Mouse (Mus musculus) T-helper 2 cell (primary cell): ENCODE data around the gene Nf2.

Experiments used
- in situ Hi-C: fragments of 300-600 bp; cut with MboI, MseI; formaldehyde crosslinking; loops from one replicate; pipeline ENCODE4 v1.15.1; 2025; ENCODE audit warnings: high pct_unique_total_duplicates

Gene Nf2

DNA sequence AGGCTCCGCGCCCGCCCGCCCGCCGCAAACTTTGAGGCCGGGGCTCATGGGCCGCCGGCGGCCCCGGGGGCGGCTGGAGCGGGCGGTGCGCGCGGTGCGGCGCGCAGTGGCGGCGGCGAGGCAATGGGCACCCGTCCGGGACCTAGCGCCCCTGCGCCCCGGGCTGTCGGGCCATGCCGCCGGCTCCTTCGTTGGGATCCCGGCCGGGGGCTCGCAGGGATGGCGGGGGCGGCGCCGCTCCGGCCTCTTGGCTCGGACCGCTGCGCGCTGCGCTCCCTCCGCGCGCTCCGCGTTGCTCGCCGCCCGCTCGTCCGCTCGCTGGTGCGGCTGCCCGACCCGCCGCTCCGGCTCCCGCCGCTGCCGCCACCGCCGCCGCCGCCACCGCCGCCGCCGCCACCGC lies 102.6 kb downstream of the Nf2 start, which contains the start of gene Cabp7:
TSS of gene Cabp7 (minus strand) at position 46 of the 400 bp plus-strand sequence.
- in situ Hi-C loops: no loop called here

DNA sequence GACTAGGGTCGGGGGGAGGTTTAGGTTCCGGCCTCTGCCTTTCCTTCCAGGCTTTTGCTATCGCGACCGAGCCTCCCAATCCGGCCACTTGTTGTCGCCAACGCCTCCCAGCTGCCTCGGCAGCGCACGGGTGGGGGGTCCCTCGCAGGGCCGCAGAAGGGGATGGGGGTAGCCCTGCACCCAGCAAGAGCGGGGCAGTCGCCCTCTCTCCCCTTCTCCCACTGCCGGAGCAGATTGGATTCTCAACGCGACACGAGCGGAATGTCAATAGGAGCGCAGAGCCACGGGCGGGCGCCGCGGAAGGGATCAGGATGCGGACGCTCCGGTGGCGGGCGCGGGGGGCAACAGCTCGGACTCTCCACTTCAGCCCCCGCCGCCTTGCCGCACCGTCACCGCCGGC lies 103.4 kb downstream of the Nf2 start:
- in situ Hi-C loops: no loop called here

DNA sequence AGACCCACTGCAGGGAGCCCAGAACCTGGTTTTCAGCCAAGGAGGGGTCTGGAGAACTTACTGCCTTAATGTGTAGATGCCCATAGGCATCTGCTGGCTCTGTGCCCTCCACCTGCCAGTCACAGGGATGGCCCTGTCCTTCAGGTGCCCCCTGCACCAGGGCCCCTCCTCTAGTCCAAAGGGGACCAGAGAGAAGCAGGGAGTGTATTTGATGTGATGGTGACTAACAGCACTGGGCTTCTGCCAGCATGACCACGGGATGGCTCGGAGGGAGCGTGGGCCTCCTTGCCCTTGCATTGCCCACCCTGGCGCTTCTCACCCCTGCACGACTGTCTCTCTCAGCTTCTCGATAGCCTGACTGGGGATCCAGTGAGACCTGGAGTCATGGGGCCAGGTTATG lies 104.6 kb downstream of the Nf2 start:
- in situ Hi-C loops: no loop called here

DNA sequence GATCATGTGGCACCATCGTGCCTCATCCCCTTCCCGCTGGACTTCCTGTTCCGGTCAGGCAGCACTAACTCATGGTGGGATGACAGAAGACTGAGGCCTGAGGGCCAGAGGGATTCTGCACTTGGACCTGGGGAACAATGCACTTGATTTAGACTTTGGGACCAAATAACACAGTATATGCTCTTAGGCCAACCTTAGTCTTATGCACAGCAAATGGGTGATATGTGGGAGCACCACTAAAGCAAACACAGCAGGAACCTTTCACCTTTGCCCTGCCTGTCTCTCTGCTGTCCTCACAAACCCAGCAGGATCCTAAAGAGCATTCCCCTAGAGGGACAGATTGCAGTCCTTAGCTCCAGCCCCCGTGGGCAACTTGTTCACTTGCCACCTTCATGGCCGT lies 108.6 kb downstream of the Nf2 start:
- in situ Hi-C loops: no loop called here

DNA sequence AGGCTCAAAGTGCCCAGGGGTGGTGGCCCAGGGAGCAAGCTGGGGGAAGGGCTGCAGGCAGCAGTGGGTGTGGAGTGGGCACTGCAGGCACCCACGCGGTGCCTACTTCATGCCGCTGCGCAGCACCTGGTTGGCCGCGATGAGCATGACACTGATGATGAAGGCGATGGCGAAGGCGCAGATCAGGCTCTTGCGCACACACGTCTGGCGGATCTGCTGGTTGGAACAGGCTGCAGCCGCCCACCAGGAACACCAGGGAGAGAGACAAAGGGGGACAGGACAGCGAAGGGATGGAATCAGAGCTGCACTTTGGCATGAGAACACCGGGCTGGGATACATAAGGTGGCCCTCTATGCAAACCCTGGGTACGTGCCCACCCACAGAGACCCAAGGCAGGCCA lies 110.6 kb downstream of the Nf2 start:
- in situ Hi-C loops: no loop called here

DNA sequence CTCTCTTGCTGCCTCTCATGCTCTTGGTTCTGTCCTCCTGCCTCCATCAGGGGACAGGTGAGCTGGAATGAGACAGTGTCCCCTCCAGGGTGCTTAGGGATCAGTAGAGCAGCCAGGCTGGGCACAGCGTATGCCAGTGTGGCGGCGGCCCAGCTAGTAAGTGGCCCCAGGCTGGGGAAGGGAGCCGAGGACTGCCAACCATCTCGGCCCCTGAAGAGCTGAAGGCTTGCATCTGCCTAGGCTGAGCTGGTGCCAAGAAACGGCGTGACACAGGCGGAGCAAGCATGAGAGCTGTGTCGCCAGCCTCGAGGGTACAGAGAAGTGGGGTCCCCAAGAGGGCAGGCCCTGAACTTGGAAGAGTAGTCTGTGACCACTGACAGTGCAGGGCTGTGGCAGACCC lies 111.7 kb downstream of the Nf2 start:
- in situ Hi-C loops: no loop called here

DNA sequence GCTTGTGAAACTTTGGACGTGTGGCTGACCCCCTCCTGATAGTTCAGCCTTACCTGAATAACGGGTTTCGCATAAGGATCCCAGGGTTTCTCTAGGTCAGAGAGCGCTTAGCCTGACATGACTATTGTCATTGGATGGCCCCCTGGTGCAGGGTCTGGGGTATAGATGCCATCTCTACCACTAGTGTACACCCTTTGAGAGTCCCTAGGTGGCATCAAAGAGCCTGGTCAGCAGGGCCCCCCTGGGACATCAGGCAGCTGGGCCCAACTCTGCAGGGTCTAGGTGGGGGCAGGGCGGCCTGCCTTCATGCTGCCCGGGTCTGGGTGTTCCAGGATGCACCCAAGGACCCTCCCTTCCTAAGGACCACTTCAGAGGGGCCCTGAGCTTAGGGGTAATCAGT lies 113.0 kb downstream of the Nf2 start:
- in situ Hi-C loops: no loop called here

DNA sequence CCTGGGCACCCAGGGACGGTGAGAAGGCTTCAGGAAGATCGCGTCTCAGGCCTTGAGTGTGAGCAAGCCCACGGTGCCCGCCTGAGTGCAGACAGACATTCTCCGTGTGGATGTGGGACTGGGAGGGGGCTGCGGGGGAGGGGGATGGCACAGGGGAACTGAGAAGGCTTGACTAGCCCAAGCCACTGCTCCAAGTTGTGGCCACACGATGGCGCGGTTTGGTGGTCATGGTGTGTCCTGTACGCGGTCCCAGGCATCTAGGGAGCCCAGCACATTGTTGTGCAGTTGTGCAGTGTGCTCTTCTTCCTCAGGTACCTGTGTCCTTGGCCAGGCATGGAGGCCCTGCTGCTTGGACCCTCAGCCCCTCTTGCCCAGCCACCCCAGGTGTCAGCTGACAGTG lies 115.2 kb downstream of the Nf2 start:
- in situ Hi-C loops: no loop called here

DNA sequence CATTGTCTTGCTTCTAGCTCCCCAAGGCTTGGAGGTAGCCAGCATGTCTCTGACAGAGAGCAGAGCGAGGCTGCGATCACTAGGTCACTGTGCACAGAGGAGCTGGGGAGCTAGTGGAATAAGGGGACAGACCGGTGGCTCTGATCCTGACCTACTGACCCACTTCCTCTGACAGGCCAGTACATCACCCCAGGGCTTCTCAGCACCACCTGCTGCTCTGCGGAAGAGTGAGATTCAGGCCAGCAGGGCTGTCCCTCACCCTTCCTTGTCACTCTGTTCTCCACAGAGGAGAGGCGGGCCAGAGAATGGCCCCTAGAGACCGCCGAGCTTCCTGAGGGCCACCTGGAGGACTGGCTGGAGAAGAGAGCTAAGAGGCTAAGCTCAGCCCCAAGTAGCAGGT lies 117.6 kb downstream of the Nf2 start:
- in situ Hi-C loops: no loop called here

DNA sequence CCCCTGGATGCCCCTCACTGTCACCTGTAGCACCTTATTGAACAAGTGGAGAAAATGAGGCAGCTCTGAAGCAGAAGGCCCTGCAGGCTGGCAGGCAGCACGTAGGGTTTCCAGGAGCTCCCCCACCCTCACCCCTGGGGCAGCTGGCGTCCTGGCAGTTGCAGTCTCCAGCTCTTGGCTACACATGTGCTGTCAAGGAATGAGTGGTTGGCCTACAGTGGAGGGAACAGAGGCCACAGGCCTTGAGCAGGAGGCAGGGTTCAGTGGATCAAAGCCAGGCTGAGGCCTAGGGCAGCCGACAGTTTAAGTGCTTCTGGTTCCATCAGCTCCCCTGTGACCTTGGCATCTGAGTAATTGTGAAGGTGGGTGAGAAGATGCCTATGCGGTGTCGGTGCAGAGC lies 118.4 kb downstream of the Nf2 start:
- in situ Hi-C loops: no loop called here

DNA sequence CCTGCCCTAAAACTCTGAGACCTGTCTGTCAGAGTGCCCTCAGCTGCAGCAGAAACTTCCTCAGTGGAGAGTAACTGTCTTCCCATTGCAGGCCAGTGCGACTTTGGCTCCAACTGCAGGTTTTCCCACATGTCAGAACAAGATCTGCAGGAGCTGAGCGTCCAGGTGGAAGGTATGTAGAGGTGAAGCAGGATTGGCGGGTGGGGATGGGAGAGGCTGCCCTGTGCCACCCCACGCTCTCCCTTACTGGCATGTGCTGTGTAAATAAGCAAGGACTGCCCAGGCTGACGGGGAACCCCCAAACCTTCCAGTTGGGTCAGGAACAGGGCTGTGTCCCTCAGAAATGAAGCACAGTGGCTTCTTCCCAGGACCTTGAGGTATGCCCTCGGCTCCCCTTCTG lies 119.2 kb downstream of the Nf2 start:
- in situ Hi-C loops: no loop called here

DNA sequence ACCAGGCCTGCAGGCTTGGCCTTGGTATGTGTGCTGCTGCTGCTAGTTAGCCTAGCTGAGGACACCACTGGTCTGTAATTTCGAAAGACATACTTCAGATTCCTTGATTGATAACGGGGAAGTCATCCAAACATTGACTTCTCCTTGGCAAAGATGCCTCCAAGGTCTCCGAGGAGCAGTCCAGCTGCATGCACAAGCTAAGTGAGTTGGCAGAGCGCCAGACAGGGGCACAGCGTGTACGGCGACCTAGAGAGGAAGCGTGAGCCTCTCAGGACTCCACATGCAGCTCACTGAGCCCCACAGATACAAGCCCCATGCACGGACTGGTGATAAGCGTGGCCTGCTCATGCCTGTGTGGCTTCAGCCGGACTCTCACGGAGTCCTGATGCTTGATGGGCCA lies 119.7 kb downstream of the Nf2 start:
- in situ Hi-C loops: no loop called here

DNA sequence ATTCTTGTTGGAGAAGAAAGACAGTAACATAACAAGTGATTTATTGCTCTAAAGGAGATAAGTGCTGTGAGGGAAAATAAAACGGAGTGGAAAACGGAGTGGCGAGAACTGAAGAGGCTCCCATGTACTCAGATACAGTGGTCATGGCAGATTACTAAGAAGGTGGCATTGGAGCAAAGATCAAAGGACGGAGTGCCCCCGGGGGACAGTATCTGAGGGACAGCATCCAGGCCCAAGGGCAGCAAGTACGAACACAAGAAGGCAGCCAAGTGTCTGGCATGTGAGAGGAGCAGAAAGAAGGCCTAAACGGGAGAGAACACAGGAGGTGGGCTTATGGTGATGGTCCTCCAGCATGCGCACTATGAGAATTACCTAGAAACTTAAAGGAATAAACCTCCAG lies 127.6 kb downstream of the Nf2 start:
- in situ Hi-C loops: no loop called here

DNA sequence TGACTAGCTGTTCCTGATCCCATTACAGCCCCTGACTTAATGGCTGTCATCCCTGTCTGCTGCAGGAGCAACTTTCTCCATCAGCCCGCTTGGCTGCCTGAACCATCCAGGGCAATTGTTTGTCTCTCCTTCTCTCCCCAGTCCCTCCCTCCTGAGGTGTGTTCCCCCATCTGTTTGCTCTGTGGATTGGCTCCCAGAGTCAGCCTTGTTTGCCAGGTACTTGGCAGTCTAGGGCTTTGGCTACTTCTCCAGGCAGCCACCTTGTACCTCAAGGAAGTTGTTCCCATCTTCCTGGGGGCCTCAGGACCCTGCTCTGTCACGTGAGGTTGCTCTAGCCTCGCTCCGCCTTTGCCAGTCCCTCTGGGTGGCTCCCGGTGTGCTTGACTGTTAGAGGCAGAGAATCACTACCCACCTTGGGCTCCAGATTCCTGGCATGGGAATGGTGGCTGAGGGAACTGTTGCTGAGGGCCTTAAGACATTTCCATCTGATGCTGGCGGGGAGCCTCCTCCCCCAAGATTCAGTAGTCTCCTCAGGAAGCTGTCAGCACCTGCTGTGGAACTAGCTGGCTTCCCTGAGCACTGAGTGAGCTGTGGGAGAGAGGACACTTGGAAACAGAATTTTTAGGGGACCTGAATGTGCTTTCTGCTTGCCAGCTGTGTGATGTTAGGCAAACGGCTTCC lies 128.3 kb downstream of the Nf2 start:
- in situ Hi-C loops: no loop called here

DNA sequence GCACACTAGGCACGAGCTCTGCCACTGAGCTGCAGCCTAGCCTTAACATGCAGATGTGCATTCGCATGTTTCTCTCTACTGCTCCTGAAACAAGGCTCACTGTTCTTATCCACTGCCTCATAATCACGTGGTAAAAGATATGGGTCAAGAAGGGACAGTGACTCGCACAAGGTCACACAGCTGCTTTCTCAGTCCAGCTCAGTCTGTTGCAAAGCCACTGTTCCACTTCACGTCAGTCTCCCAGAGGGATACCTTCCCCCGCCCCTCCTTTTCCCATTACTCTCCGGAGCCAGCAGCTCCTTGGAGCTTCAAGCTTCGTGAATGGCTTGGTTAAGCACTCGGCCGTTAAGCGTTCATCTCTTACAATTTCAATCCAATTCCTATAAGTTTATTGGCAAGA lies 128.9 kb downstream of the Nf2 start:
- in situ Hi-C loops: no loop called here

DNA sequence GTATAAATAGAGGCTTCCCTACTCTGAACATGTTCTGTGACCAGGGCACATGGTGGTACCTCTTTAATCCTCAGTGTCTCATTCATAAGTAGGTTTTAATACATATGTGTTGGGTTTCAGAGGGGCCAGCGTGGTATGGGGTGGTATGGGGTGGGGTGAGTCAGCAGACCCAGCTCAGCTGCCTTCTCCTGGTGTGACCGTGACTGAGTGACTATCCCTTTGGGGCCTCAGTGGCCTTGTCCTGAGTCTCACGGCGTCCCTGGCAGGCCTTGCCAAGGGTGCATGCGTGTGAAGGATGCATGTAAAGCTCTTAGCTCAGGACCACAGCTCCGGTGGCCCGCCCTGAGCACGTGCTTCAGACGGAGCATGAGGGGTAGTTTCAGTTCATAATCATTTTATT lies 129.4 kb downstream of the Nf2 start:
- in situ Hi-C loops: no loop called here

DNA sequence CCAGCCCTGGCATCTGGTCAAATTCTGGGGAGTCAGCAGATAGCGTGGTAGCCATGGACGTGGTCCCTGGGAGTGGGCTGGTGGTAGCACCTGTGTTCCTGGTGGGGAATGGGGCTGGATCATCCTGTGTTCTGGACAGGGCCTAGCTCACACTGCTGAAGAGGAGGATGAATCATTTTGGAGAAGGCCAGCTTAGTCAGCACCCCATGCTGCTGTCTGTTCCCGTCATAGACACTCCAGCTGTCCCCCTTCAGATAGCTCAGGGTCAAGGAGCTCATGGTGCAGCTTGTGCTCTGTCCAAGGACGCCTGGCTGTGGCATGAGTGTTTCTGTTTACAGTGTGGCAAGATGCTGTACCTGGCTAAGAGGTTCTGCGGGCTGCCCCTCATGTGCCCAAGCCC lies 130.8 kb downstream of the Nf2 start:
- in situ Hi-C loops: no loop called here

DNA sequence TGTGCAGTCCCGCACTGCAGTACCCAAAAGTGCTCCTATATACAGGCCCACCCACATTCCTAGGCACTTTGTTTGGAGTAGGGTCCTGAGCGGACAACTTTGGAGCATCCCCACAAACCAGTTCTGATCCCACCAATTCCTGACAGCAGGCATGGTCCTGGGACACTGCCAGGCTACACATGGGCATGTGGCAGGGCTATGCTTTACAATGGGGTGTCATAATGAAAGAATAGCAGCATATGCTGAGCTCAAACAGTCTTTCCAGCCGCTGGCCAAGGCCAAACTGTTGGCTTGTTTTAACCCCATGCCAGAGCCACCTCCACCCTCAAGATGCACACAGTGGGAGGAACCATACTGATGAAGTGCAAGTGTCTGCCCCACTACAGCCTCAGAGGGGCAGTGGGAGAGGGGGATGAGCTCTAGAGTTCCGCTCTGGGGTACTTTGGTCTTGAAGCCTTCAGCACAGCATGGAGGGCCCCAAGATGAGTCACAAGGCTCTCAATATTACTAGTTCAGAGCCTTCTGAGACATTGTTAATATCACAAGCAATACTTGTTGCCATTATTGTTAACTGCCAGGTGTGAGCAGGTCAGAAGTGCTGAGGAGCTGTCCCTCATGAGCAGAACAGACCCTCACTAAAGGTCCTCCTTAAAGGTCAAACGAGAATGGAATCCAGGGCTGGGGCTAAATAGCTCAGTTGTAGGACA lies 132.7 kb downstream of the Nf2 start:
- in situ Hi-C loops: no loop called here
